In the genomic region with DNA sequence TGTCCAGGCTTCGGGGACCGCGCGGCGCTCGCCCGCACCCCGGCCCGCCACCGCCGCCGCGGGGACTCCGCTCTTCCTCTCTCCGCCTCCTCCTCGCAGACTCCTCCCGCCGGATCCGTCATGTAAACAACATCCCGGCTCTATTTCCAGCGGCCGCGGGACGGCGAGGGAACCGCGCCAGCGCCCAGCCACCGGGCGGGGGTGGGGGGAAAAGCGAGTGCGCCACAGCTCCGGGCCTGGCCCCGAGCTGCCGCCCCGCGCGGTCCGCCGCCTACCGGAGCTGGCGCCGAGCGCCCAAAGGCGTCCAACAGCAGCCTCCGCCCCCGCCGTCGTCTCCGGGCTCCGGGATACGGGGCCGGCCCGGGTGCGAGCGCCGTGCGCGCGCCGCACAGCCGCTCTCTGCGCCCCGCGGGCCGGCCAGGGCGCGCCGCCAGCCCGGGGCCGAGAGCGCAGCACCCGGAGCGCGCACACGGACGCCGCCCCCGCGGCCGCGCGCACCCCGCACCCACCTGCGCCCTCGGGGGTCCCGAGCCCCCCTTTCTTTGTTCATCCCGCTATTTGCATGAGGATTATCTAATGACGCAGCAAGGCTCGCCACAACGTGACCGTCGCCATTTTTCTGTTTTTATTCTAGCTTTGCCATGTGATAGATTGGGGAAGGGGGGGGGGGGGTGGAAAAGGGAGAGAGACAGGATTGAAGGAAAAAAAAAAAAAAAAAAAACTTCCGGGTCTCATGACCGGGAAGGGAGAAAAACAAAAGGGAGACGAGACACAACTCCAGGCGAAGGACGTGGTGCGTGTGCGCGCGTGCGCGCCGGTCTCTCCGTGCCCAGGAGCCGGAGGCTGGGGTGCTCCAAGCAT, we compare ENCODE assay signal across 8 mouse cellular contexts.
DNase-seq lines count a peak whose midpoint lies in the region; ATAC-seq lines count a peak whose summit lies in the region.

No protein-coding gene starts in this region.

- peak overlapping the region; percentile 84 for H3K9ac ChIP-seq in lung, embryonic 16.5 days (ENCODE audit: low read length)

- H3K4me3 ChIP-seq in hindbrain, embryonic 10.5 days, result peak overlapping the region; percentile 89
- H3K4me3 ChIP-seq in lung, embryonic 16.5 days (ENCODE audit: low read length), result peak overlapping the region; percentile 79

- H3K36me3 ChIP-seq in hindbrain, embryonic 10.5 days, result no peaks in the 10 kb centered on the region
- H3K36me3 ChIP-seq in lung, embryonic 16.5 days (ENCODE audit: control insufficient read depth, insufficient read depth, low read length), result no peaks in the 10 kb centered on the region

- under 1% methylated on average over 107 of the region's 107 CpGs for WGBS in hindbrain, embryonic 10.5 days
- under 1% methylated on average over 88 of the region's 107 CpGs for WGBS in lung, embryonic 16.5 days

- H3K27ac ChIP-seq in hindbrain, embryonic 10.5 days, result peak overlapping the region; percentile 96
- peak overlapping the region; percentile 72 for H3K27ac ChIP-seq in lung, embryonic 16.5 days (ENCODE audit: low read length)

- ATAC-seq in frontal cortex, adult (ENCODE audit: low TSS enrichment), result peak; percentile 73
- ATAC-seq in lung, embryonic 16.5 days (ENCODE audit: low read depth), result peak; percentile 82

- H3K4me1 ChIP-seq in hindbrain, embryonic 10.5 days (replicated peaks), result peaks cover 30% of the 10 kb centered on the region
- H3K4me1 ChIP-seq in lung, embryonic 16.5 days (replicated peaks; ENCODE audit: control insufficient read depth, insufficient read depth, low read length), result peaks cover 12% of the 10 kb centered on the region

- H3K27me3 ChIP-seq in hindbrain, embryonic 10.5 days (ENCODE audit: insufficient read depth, poor library complexity, severe bottlenecking), result peaks cover 5% of the 10 kb centered on the region; the same call in 1 of the 2 replicates
- no peaks in the 10 kb centered on the region for H3K27me3 ChIP-seq in lung, embryonic 16.5 days (ENCODE audit: control insufficient read depth, insufficient read depth, low read depth, low read length)

- DNase-seq in ES-CJ7 (ENCODE audit: low read depth, low spot score), result peak; percentile 83
- DNase-seq in cerebellum, adult 9-10 months, result peak; percentile 89
- peak; percentile 80 for DNase-seq in hindbrain, embryonic 10.5 days (ENCODE audit: low spot score)
- DNase-seq in layer of hippocampus, adult 9-11 months, result peak; percentile 90
- peak; percentile 71 for DNase-seq in ovary, postnatal 10 days (ENCODE audit: low spot score)
- DNase-seq in thymus, postnatal 0 days (ENCODE audit: low spot score), result peak; percentile 43

- H3K9me3 ChIP-seq in hindbrain, embryonic 10.5 days, result no peaks in the 10 kb centered on the region
- no peaks in the 10 kb centered on the region for H3K9me3 ChIP-seq in lung, embryonic 16.5 days (ENCODE audit: control insufficient read depth, low read length)

- peak overlapping the region; percentile 99 for H3K4me2 ChIP-seq in lung, embryonic 16.5 days (ENCODE audit: low read depth, low read length)

Comparison
In these comparisons a context has a peak if more than half of its experiments do, and no peak if none do; other contexts are left out.
1. Peak in every context shown above with its lines: DNase-seq, ATAC-seq, H3K4me3 ChIP-seq and H3K27ac ChIP-seq.